Mouse (Mus musculus) heart, adult 2 months (tissue): ENCODE measurements at regions not wholly inside any gene's neighbourhood (a gene's known extent, or its start where the extent isn't known, plus 50 kb on each side); places are given as distances from the start of the nearest gene placed in this dataset.

ENCODE experiments used
- DNase-seq, 2 experiments: peaks; one replicate each; pipeline ENCODE4 v3.0.0; 2021
- H3K27ac ChIP-seq: fragments of 200-600 bp; 2 replicates; pipeline ENCODE4 v1.8.1; 2022
- H3K27me3 ChIP-seq: fragments of 200-500 bp; 2 replicates; pipeline ENCODE4 v1.6.1; 2012; ENCODE audit warnings: mild to moderate bottlenecking, low read length, inconsistent platforms, mixed read lengths; ENCODE audit not compliant: control insufficient read depth, insufficient read depth
- H3K36me3 ChIP-seq: fragments of 200-500 bp; 2 replicates; pipeline ENCODE4 v1.6.1; 2012; ENCODE audit warnings: low read length, inconsistent platforms; ENCODE audit not compliant: control insufficient read depth, insufficient read depth
- H3K4me1 ChIP-seq: fragments of 200-500 bp; 2 replicates; pipeline ENCODE4 v1.6.1; 2011; ENCODE audit warnings: low read length; ENCODE audit not compliant: control insufficient read depth, insufficient read depth
- H3K4me3 ChIP-seq: fragments of 200-600 bp; 2 replicates; pipeline ENCODE4 v1.8.1; 2022
- H3K79me2 ChIP-seq: fragments of 200-500 bp; replicated peaks from 2 replicates; pipeline ENCODE4 v1.6.1; 2012; ENCODE audit warnings: mild to moderate bottlenecking, inconsistent platforms, low read length, moderate library complexity, mixed read lengths; ENCODE audit not compliant: control insufficient read depth, insufficient read depth
- H3K9ac ChIP-seq: fragments of 200-500 bp; 2 replicates; pipeline ENCODE4 v1.6.1; 2012; ENCODE audit warnings: low read depth, mild to moderate bottlenecking, control low read depth, inconsistent platforms, low read length, mixed read lengths
- CTCF ChIP-seq: fragments of 200-600 bp; IDR thresholded peaks from 2 replicates; pipeline ENCODE4 v1.8.1; 2022; ENCODE audit warnings: antibody characterized with exemption, mild to moderate bottlenecking, moderate library complexity
- EP300 ChIP-seq: fragments of 200-500 bp; IDR thresholded peaks from 2 replicates; pipeline ENCODE4 v1.6.1; 2011; ENCODE audit warnings: low read depth, low read length, control low read depth; ENCODE audit not compliant: insufficient read depth
- POLR2A ChIP-seq: fragments of 200-500 bp; IDR thresholded peaks from 2 replicates; pipeline ENCODE4 v1.6.1; 2011; ENCODE audit warnings: mild to moderate bottlenecking, low read depth, low read length, control low read depth; ENCODE audit not compliant: insufficient read depth
- WGBS: fragments of 180-500 bp; shearing (Covaris S2); methylation state at CpG from one replicate; pipeline ENCODE4 v1.1.7; 2018; 5-methylcytosine and 5-hydroxymethylcytosine counted together
- intact Hi-C: fragments of 180-260 bp; cut with DNase I; formaldehyde crosslinking; loops from one replicate; pipeline ENCODE4 v1.15.1; 2025

DNA sequence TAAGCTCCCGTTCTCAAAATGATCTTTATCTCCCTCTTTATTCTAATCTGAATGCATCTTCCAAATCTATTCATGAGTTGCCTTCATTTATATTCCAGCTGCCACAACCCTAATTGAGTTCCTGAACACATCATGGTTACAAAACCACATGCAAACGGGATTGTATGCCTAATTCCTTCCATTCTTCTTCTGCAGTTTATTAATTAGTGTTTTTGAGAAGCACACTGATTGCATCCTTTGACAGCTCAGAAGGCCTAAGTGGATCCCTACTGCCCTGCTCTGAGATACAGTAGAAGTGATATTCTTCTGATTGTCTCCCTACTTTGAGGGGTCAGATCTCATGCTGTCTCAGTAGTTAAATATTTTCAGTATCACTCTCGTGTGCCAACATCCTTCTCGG lies 649.9 kb downstream of the Efnb2 start:
- Histone ChIP-seq H3K4me1 (no peaks in the 10 kb centered on the region), H3K79me2 (no peaks in the 10 kb centered on the region), H3K9ac (no peak overlapping the region), H3K4me3 (no peak overlapping the region), H3K27me3 (no peaks in the 10 kb centered on the region), H3K36me3 (no peaks in the 10 kb centered on the region), H3K27ac (no peak overlapping the region)
- TF ChIP-seq CTCF (no peak), EP300 (no peak), POLR2A (no peak)
- WGBS = 76% methylated on average over 4 of the region's 4 CpGs
- intact Hi-C loops = no loop called here
- DNase-seq = no peak

DNA sequence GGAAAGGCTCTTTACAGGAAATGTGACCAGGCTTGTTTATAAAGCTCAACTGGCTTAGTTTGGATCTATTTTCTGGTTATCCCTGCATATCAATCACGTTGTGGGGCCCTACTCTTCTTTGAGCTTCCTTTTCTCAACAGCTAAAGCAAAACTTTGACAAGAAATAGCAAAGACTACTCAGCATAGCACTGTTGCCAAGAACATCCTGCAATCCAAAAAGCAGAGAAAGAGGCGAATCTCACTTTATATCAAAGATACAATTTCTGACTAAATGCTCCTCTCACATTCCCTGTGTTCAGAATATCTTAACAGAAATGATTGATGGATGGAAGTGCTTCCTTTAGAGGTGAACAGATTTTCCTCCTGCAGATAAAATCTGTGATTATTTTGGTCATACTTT lies 666.1 kb downstream of the Efnb2 start:
- TF ChIP-seq POLR2A (no peak), EP300 (no peak), CTCF (no peak)
- no peak overlapping the region for H3K27ac ChIP-seq
- no peaks in the 10 kb centered on the region for H3K27me3 ChIP-seq
- 39% methylated on average over 2 of the region's 2 CpGs for WGBS
- H3K4me1 ChIP-seq = no peaks in the 10 kb centered on the region
- DNase-seq = no peak
- H3K79me2 ChIP-seq = no peaks in the 10 kb centered on the region
- intact Hi-C loops = no loop called here
- H3K9ac ChIP-seq = no peak overlapping the region
- H3K4me3 ChIP-seq = no peak overlapping the region
- H3K36me3 ChIP-seq = no peaks in the 10 kb centered on the region

DNA sequence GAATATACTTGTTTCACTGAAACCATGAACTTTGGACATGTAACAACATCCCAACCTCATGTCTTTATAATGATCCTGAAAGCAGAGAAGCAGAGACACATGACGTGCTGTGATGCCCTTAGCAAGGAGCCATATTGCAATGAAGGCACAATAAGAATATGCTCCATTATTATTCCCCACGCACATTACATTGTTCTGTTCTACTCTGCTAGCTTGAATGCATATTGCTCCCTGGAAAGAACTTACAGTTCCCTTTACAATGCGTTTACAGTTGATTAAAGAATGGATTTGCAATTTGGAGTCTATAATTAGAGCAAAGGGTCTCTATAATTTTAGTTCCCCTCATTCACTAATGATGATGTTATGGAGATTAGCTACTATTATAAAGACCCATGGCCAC lies 672.2 kb downstream of the Efnb2 start:
- no peaks in the 10 kb centered on the region for H3K27me3 ChIP-seq
- intact Hi-C loops = no loop called here
- H3K4me3 ChIP-seq = no peak overlapping the region
- DNase-seq = no peak
- H3K79me2 ChIP-seq = no peaks in the 10 kb centered on the region
- TF ChIP-seq CTCF (no peak), EP300 (no peak), POLR2A (no peak)
- H3K36me3 ChIP-seq = no peaks in the 10 kb centered on the region
- no peak overlapping the region for H3K9ac ChIP-seq
- WGBS = 92% methylated on average over 3 of the region's 3 CpGs
- H3K27ac ChIP-seq = no peak overlapping the region
- no peaks in the 10 kb centered on the region for H3K4me1 ChIP-seq

DNA sequence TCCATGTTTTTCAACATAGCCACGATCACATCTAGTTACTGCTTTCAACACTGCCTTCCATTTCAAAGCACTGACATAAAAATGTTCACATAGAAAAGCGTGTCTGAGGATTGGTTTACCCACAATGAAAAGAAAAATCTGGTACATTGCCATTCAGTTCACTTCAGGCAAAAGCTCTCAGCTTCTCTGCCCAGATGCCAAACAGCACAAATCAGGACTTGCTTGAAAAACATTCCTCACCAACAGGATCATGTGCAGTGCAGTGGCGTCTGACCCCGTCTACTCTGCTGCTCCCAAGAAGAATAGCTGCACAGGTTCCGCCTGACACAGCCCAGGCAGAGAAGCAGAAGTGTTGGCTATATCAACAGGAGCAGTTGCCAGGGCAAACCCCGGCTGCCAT lies 684.0 kb downstream of the Efnb2 start:
- no peak for TF ChIP-seq EP300
- TF ChIP-seq CTCF = no peak
- TF ChIP-seq POLR2A = no peak
- no peaks in the 10 kb centered on the region for H3K4me1 ChIP-seq
- no peak overlapping the region for H3K27ac ChIP-seq
- DNase-seq = peak in 1 of 2 experiments; percentile 12
- H3K79me2 ChIP-seq = no peaks in the 10 kb centered on the region
- no peak overlapping the region for H3K4me3 ChIP-seq
- H3K9ac ChIP-seq = no peak overlapping the region
- 66% methylated on average over 6 of the region's 6 CpGs for WGBS
- H3K36me3 ChIP-seq = no peaks in the 10 kb centered on the region
- intact Hi-C loops = no loop called here
- H3K27me3 ChIP-seq = no peaks in the 10 kb centered on the region

DNA sequence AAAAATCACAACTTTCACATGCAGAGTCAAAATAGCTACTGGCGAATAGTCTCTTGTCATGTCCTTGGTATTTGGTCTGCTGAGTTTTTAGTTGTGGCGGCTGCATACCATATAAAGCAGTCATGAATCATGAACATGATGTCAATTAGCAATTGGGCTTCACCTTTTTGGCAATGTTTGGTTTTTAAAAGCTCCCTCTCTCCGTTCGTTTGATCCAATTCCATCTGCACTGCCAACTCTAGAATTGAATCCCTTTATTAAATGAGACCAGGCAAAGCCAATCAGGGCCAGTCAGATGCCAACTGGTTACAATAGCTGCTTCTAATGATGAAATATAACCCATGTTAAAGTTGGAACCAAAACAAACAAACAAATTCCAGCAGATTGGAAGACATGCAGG lies 687.3 kb downstream of the Efnb2 start:
- intact Hi-C loops = no loop called here
- Histone ChIP-seq H3K27ac (no peak overlapping the region), H3K4me1 (no peaks in the 10 kb centered on the region), H3K4me3 (no peak overlapping the region), H3K79me2 (no peaks in the 10 kb centered on the region), H3K27me3 (no peaks in the 10 kb centered on the region), H3K36me3 (no peaks in the 10 kb centered on the region), H3K9ac (no peak overlapping the region)
- TF ChIP-seq EP300 (no peak), CTCF (no peak), POLR2A (no peak)
- WGBS = 87% methylated on average over 4 of the region's 4 CpGs
- no peak for DNase-seq

DNA sequence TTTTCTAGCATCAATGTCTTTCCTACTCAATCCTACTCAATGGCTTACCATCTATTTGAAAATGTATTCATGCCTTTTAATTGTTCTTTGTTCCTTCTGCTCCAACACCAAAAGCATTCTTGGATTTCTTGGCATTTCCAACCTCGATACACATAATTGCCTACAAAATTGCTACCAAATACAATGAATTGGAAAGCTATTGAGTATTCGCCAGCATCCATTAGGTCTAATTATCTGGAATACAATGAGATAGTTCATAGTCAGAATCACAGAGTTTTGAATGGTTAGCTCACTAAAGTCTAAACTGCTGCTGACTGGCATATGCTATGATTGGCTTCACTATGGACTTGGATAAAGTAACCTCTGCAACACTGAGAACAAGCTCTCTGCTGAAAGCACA lies 696.8 kb downstream of the Efnb2 start:
- DNase-seq = no peak
- Histone ChIP-seq H3K36me3 (no peaks in the 10 kb centered on the region), H3K27ac (no peak overlapping the region), H3K4me1 (no peaks in the 10 kb centered on the region; the same call in 1 of the 2 replicates), H3K9ac (no peak overlapping the region), H3K79me2 (no peaks in the 10 kb centered on the region), H3K4me3 (no peak overlapping the region), H3K27me3 (no peaks in the 10 kb centered on the region)
- intact Hi-C loops = no loop called here
- WGBS = 81% methylated on average over 2 of the region's 2 CpGs
- TF ChIP-seq EP300 = no peak
- no peak for TF ChIP-seq CTCF

DNA sequence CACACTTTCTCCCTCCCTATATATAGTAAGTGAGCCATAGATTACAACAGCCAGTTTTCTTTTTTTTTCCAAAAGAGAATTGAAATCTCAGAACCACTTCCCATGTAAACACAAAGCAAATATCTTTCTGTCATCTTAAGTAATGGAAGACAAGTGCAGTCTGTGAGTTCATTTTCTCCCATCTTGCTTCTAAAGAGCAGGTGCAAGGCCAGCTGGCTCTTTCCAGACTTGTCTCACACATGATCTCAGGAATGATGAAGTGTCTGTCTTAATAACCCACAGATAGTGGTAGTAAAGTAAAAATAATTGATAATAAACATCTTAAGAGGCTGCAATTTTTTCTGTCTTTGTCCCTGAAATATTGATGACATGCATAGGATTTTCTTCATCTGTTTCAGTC lies 704.3 kb downstream of the Efnb2 start:
- Histone ChIP-seq H3K36me3 (no peaks in the 10 kb centered on the region), H3K9ac (no peak overlapping the region), H3K27me3 (no peaks in the 10 kb centered on the region), H3K79me2 (no peaks in the 10 kb centered on the region), H3K27ac (no peak overlapping the region), H3K4me1 (no peaks in the 10 kb centered on the region; the same call in 1 of the 2 replicates), H3K4me3 (no peak overlapping the region)
- DNase-seq = no peak
- intact Hi-C loops = no loop called here
- TF ChIP-seq CTCF = no peak
- TF ChIP-seq EP300 = no peak
- no peak for TF ChIP-seq POLR2A
